Mouse (Mus musculus) thymus, adult 2 months (tissue): Measurements from ENCODE around the gene Gm28374. TPM values are rescaled to one million over a fixed set of nuclear protein-coding genes. Genes with fewer than 3 reads are reported as not detected.
"Not testable (repeated sequence)": the region's sequence is repeated elsewhere in the genome, so short reads cannot be mapped to it uniquely, and the experiment has no call there.

Experiments used
- DNase-seq: peaks from one replicate; pipeline ENCODE4 v3.0.0; 2021
- H3K27ac ChIP-seq: fragments of 200-500 bp; 2 replicates; pipeline ENCODE4 v1.5.1; 2012; ENCODE audit warnings: low read length, control low read depth; ENCODE audit not compliant: control insufficient read depth, insufficient read depth
- H3K27me3 ChIP-seq: fragments of 200-500 bp; 2 replicates; pipeline ENCODE4 v1.6.1; 2012; ENCODE audit warnings: mild to moderate bottlenecking, low read length, moderate library complexity, mixed read lengths; ENCODE audit not compliant: control insufficient read depth, insufficient read depth
- H3K36me3 ChIP-seq: fragments of 200-500 bp; 2 replicates; pipeline ENCODE4 v1.6.1; 2012; ENCODE audit warnings: mild to moderate bottlenecking, low read length, moderate library complexity; ENCODE audit not compliant: control insufficient read depth, insufficient read depth
- H3K4me1 ChIP-seq: fragments of 200-500 bp; replicated peaks from 2 replicates; pipeline ENCODE4 v1.6.1; 2012; ENCODE audit warnings: low read length; ENCODE audit not compliant: control insufficient read depth, insufficient read depth
- H3K4me3 ChIP-seq: fragments of 200-500 bp; 2 replicates; pipeline ENCODE4 v1.5.1; 2012; ENCODE audit warnings: mild to moderate bottlenecking, low read length, control low read depth, moderate library complexity; ENCODE audit not compliant: control insufficient read depth, insufficient read depth
- CTCF ChIP-seq: fragments of 200-500 bp; IDR thresholded peaks from 2 replicates; pipeline ENCODE4 v1.5.1; 2012; ENCODE audit warnings: mild to moderate bottlenecking, control low read depth, low read length, moderate library complexity, borderline replicate concordance; ENCODE audit not compliant: control insufficient read depth, poor library complexity, insufficient read depth; ENCODE audit errors: extremely low read depth
- POLR2A ChIP-seq: fragments of 200-500 bp; IDR thresholded peaks from 2 replicates; pipeline ENCODE4 v1.6.1; 2012; ENCODE audit warnings: mild to moderate bottlenecking, low read length, control low read depth, moderate library complexity; ENCODE audit not compliant: control insufficient read depth, poor library complexity, insufficient read depth; ENCODE audit errors: extremely low read depth
- WGBS: fragments of 180-500 bp; shearing (Covaris S2); methylation state at CpG from one replicate; pipeline ENCODE4 v1.1.7; 2018; 5-methylcytosine and 5-hydroxymethylcytosine counted together
- polyA plus RNA-seq: library from polyadenylated mRNA; depleted of rRNA; stranded (reverse); fragments of >200 nt; gene quantifications from 2 replicates; pipeline ENCODE4 v1.2.3, GENCODE M21; 2012; rRNA removed

Gene Gm28374
- 0.65 and 0.84 TPM in 2 replicates for polyA plus RNA-seq

GRCm38 (mm10) chr19:6082156-6082555, at the start of gene Gm28374:
TSS of gene Gm28374 (minus strand) at chr19:6082256.
- WGBS: 93% methylated on average over 9 of the region's 9 CpGs

GRCm38 (mm10) chr19:6130414-6131128, 48.5 kb upstream of the Gm28374 start:
- 90% methylated on average over 7 of the region's 7 CpGs for WGBS
- DNase-seq: not testable (repeated sequence)

More at GRCm38 (mm10) chr19:6082156-6082555, at the start of gene Gm28374:
- DNase-seq: no peak
- H3K4me1 ChIP-seq: peaks cover 18% of the 10 kb centered on the region
- peaks cover 7% of the 10 kb centered on the region; the same call in 1 of the 2 replicates for H3K36me3 ChIP-seq
- TF ChIP-seq POLR2A: no peak
- no peak for TF ChIP-seq CTCF
- H3K27me3 ChIP-seq: no peaks in the 10 kb centered on the region
- H3K27ac ChIP-seq: no peak within 1 kb of the TSS
- H3K4me3 ChIP-seq: no peak within 1 kb of the TSS

GRCm38 (mm10) chr19:6127760-6128341, 45.8 kb upstream of the Gm28374 start, which contains the start of gene Snx15:
TSS of gene Snx15 (minus strand) at chr19:6128304.
- whole genome bisulfite sequencing: under 1% methylated on average over 32 of the region's 32 CpGs
- peak; percentile 96 for DNase-seq
- TF ChIP-seq CTCF (peak; percentile 50; the same call in 1 of the 2 replicates), POLR2A (peak; percentile 66; the same call in 1 of the 2 replicates)
- Histone ChIP-seq H3K27me3 (no peaks in the 10 kb centered on the region), H3K36me3 (no peaks in the 10 kb centered on the region), H3K4me1 (peaks cover 3% of the 10 kb centered on the region), H3K27ac (peak within 1 kb of the TSS; percentile 89), H3K4me3 (peak within 1 kb of the TSS; percentile 63)

More at GRCm38 (mm10) chr19:6130414-6131128, 48.5 kb upstream of the Gm28374 start:
- H3K4me1 ChIP-seq, H3K36me3 ChIP-seq, H3K4me3 ChIP-seq, H3K27ac ChIP-seq, H3K27me3 ChIP-seq: not testable (repeated sequence)

GRCm38 (mm10) chr19:6126789-6127580, 44.9 kb upstream of the Gm28374 start:
- Histone ChIP-seq H3K27ac (peak overlapping the region; percentile 89; the same call in 1 of the 2 replicates), H3K4me3 (peak overlapping the region; percentile 63; the same call in 1 of the 2 replicates), H3K36me3 (no peaks in the 10 kb centered on the region), H3K27me3 (no peaks in the 10 kb centered on the region), H3K4me1 (peaks cover 3% of the 10 kb centered on the region)
- TF ChIP-seq CTCF (no peak), POLR2A (no peak)
- 68% methylated on average over 10 of the region's 10 CpGs for WGBS
- DNase-seq: no peak

- H3K27me3 ChIP-seq: no peaks in the 10 kb centered on the region
- peaks cover 3% of the 10 kb centered on the region for H3K4me1 ChIP-seq
- TF ChIP-seq CTCF (no peak), POLR2A (no peak)
- no peak overlapping the region for H3K27ac ChIP-seq
- 34% methylated on average over 4 of the region's 4 CpGs for WGBS
- peak; percentile 65 for DNase-seq
- H3K36me3 ChIP-seq: no peaks in the 10 kb centered on the region
- no peak overlapping the region for H3K4me3 ChIP-seq
These were observed 44.2 kb upstream of the Gm28374 start for GRCm38 (mm10) chr19:6126289-6126688.

- Histone ChIP-seq H3K4me3 (no peak overlapping the region), H3K4me1 (peaks cover 3% of the 10 kb centered on the region), H3K36me3 (no peaks in the 10 kb centered on the region), H3K27ac (no peak overlapping the region), H3K27me3 (no peaks in the 10 kb centered on the region)
- no peak for TF ChIP-seq POLR2A
- TF ChIP-seq CTCF: no peak
- DNase-seq: no peak
- WGBS: 91% methylated on average over 2 of the region's 2 CpGs
These were observed 42.8 kb upstream of the Gm28374 start for GRCm38 (mm10) chr19:6124898-6125297.
